Mouse (Mus musculus) liver, adult 2 months (tissue): Measurements from ENCODE around the gene Limk2.

ENCODE experiments used
- CTCF ChIP-seq: fragments of 200-500 bp; IDR thresholded peaks from 2 replicates; pipeline ENCODE4 v1.5.1; 2011; ENCODE audit warnings: low read depth, low read length, control low read depth
- POLR2A ChIP-seq: fragments of 200-500 bp; IDR thresholded peaks from 2 replicates; pipeline ENCODE4 v1.6.1; 2011; ENCODE audit warnings: low read length, control low read depth; ENCODE audit not compliant: insufficient read depth; ENCODE audit errors: extremely low read depth

- TF ChIP-seq CTCF (no peak), POLR2A (no peak)
These were observed 110.8 kb downstream of the Limk2 start for GRCm38 (mm10) chr11:3297871-3298812.
